Mouse (Mus musculus) kidney, postnatal 0 days (tissue): ENCODE measurements around the gene Runx3. TPM values are rescaled to one million over a fixed set of nuclear protein-coding genes. Genes with fewer than 3 reads are reported as not detected.

Experiments used
- ATAC-seq: fragments of 200-750 bp; cut with Nextera tagmentation; replicated peaks from 2 replicates; pipeline ENCODE4 v1.8.0; 2017; ENCODE audit warnings: low read depth, moderate number of reproducible peaks, moderate TSS enrichment, moderate library complexity; ENCODE audit not compliant: low FRiP score
- DNase-seq: peaks from one replicate; pipeline ENCODE4 v3.0.0-alpha.2; 2016; ENCODE audit warnings: low spot score
- H3K27ac ChIP-seq: fragments of 300-500 bp; sonication (generic); 2 replicates; pipeline ENCODE4 v1.5.1; 2014; ENCODE audit warnings: mild to moderate bottlenecking
- H3K27me3 ChIP-seq: fragments of 300-500 bp; sonication (generic); 2 replicates; pipeline ENCODE4 v1.6.1; 2014; ENCODE audit warnings: low read length, mixed read lengths; ENCODE audit not compliant: insufficient read depth
- H3K36me3 ChIP-seq: fragments of 300-500 bp; sonication (generic); 2 replicates; pipeline ENCODE4 v1.6.1; 2014; ENCODE audit warnings: low read length, mixed read lengths; ENCODE audit not compliant: insufficient read depth
- H3K4me1 ChIP-seq: fragments of 300-500 bp; sonication (generic); replicated peaks from 2 replicates; pipeline ENCODE4 v1.6.1; 2014; ENCODE audit warnings: antibody characterized with exemption, low read length, mixed read lengths; ENCODE audit not compliant: insufficient read depth
- H3K4me2 ChIP-seq: fragments of 300-500 bp; sonication (generic); 2 replicates; pipeline ENCODE4 v1.6.1; 2014; ENCODE audit warnings: mild to moderate bottlenecking, low read length, moderate library complexity, mixed read lengths
- H3K4me3 ChIP-seq: fragments of 300-500 bp; sonication (generic); replicated peaks from 2 replicates; pipeline ENCODE4 v1.5.1; 2014; ENCODE audit warnings: low read depth, low read length
- H3K9ac ChIP-seq: fragments of 300-500 bp; sonication (generic); 2 replicates; pipeline ENCODE4 v1.6.1; 2014; ENCODE audit warnings: low read depth, low read length
- H3K9me3 ChIP-seq: fragments of 300-500 bp; sonication (generic); replicated peaks from 2 replicates; pipeline ENCODE4 v1.6.1; 2016; ENCODE audit warnings: low read length, inconsistent platforms, mixed read lengths
- CTCF ChIP-seq: IDR thresholded peaks from 2 replicates; pipeline ENCODE4 v1.5.1; 2016; ENCODE audit warnings: antibody characterized with exemption, low read depth, mild to moderate bottlenecking, moderate library complexity
- WGBS: fragments of 180-500 bp; shearing (Covaris S2); extraction: QIAGEN DNeasy Blood & Tissue Kit; methylation state at CpG from one replicate; pipeline ENCODE4 v1.1.7; 2014; 5-methylcytosine and 5-hydroxymethylcytosine counted together
- polyA plus RNA-seq: library from polyadenylated mRNA; unstranded; fragments of >200 nt; fragmentation: Nextera tagmentation; extraction: Ambion mirVana; gene quantifications from 2 replicates; pipeline ENCODE4 v1.2.1, GENCODE M21; 2015

The Runx3 gene
- polyA plus RNA-seq, 1 experiment from 2014 or later = 0.05 TPM

DNA sequence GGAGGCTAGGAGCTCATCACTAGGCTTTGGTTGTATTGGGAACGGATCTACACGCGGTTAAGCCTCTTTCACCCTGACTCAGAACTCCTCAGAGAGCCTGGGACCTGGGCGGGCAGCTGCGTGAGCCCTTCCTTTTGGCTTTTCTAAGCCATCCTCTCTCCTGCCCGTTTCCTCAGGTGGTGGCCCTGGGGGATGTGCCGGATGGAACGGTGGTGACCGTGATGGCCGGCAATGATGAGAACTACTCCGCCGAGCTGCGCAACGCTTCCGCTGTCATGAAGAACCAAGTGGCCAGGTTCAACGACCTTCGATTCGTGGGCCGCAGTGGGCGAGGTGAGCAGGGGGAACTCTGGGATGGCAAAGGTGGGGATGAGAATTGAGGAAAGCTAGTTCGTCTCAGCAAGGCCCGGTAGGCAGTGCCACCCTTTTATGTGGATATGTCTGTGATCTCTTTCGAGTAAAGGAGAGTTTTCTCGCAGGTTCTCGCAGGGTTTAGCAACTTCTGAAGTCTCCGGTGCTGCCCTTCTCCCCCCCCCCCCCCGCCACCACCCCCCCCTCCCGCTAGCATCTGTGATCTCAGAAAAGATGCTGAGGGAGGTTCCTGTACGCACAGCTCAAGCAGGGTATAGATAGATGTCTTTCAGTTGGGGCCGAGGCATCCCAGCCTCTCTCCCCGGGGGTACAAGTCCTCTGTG, 34.8 kb downstream of the Runx3 start:
- no peaks in the 10 kb centered on the region for H3K36me3 ChIP-seq
- H3K9ac ChIP-seq = no peak overlapping the region
- H3K9me3 ChIP-seq = no peaks in the 10 kb centered on the region
- H3K27me3 ChIP-seq = peaks cover 82% of the 10 kb centered on the region
- H3K27ac ChIP-seq = no peak overlapping the region
- H3K4me1 ChIP-seq = peaks cover 7% of the 10 kb centered on the region; the same call in 1 of the 2 replicates
- no peak overlapping the region for H3K4me2 ChIP-seq
- 3% methylated on average over 29 of the region's 31 CpGs for WGBS
- TF ChIP-seq CTCF = no peak
- no peak overlapping the region for H3K4me3 ChIP-seq
- ATAC-seq (no peak), DNase-seq (no peak)

DNA sequence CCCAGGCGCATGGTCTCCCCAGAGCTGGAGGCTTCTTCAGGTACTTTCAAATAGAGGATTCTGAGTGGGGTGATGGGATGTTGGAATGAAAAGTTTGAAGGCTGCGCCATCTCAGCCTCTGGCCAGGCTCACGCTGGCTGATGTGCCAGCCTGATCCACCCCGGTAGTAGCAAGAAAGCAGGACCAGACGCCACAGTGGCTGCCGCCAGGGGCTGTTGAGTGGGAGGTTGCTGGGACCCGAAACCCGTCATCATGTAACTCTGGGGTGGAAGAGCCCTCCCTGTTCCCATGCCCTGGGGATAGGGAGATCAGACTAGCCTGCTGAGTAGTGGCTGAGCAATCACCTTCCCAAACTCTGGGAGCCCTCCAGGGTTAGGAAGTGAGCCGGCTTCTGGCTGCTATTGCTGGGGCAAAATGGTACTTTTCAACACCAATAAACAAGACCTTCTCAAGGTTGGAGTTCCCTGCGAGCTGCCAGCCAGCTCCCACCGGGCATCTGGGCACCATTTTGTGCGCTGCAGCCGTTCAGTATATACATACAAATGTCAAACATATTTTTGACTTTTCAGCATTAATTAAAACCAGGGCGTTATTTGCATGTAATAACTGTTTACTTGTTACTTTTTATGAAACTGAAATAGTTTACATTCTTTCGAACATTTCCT, 35.5 kb downstream of the Runx3 start:
- H3K27me3 ChIP-seq = peaks cover 80% of the 10 kb centered on the region
- no peak for ATAC-seq
- H3K27ac ChIP-seq = no peak overlapping the region
- no peak overlapping the region for H3K4me3 ChIP-seq
- TF ChIP-seq CTCF = no peak
- H3K4me2 ChIP-seq = no peak overlapping the region
- no peaks in the 10 kb centered on the region for H3K9me3 ChIP-seq
- no peaks in the 10 kb centered on the region for H3K36me3 ChIP-seq
- H3K9ac ChIP-seq = no peak overlapping the region
- DNase-seq = no peak
- H3K4me1 ChIP-seq = peaks cover 7% of the 10 kb centered on the region; the same call in 1 of the 2 replicates
- WGBS = 8% methylated on average over 15 of the region's 15 CpGs

- Histone ChIP-seq H3K4me2 (no peak overlapping the region), H3K27me3 (peaks cover 76% of the 10 kb centered on the region), H3K4me3 (no peak overlapping the region), H3K27ac (no peak overlapping the region), H3K9me3 (no peaks in the 10 kb centered on the region), H3K4me1 (peaks cover 7% of the 10 kb centered on the region; the same call in 1 of the 2 replicates), H3K36me3 (no peaks in the 10 kb centered on the region), H3K9ac (no peak overlapping the region)
- ATAC-seq (no peak), DNase-seq (no peak)
- TF ChIP-seq CTCF = no peak
- 9% methylated on average over 6 of the region's 6 CpGs for WGBS
These were observed 36.1 kb downstream of the Runx3 start for GRCm38 (mm10) chr4:135156531-135156930.

DNA sequence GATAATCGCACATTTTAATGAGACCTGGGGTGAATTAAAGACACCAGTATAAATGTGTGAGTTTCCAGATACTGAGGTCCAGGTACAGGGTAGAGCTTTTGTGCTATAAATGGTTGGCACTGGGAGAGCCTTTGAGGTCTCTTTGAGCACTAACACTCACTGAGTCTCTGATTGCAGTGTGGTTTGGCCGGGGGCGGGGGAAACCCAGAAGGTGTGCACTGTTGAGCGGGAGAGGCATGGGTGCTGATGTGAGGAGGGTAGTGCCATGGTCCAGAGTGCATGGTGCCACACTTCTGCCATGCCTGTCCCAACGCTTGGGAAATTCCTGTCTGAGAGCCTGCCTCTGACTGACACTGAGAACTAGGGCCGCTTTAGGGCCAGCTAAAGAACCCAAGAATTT, 36.9 kb downstream of the Runx3 start:
- no peak for ATAC-seq
- peaks cover 4% of the 10 kb centered on the region; the same call in 1 of the 2 replicates for H3K4me1 ChIP-seq
- H3K4me3 ChIP-seq = no peak overlapping the region
- H3K27me3 ChIP-seq = peaks cover 68% of the 10 kb centered on the region
- no peak overlapping the region for H3K4me2 ChIP-seq
- H3K27ac ChIP-seq = no peak overlapping the region
- WGBS = 10% methylated on average over 6 of the region's 6 CpGs
- no peaks in the 10 kb centered on the region for H3K9me3 ChIP-seq
- no peak for DNase-seq
- H3K9ac ChIP-seq = no peak overlapping the region
- H3K36me3 ChIP-seq = no peaks in the 10 kb centered on the region
- no peak for TF ChIP-seq CTCF

- H3K4me3 ChIP-seq = no peak overlapping the region
- no peak for DNase-seq
- TF ChIP-seq CTCF = no peak
- no peaks in the 10 kb centered on the region for H3K36me3 ChIP-seq
- 14% methylated on average over 9 of the region's 9 CpGs for WGBS
- 0 out of 2 replicates have a peak, but pooled peaks cover 2% of the 10 kb centered on the region for H3K4me1 ChIP-seq
- no peak overlapping the region for H3K9ac ChIP-seq
- no peak overlapping the region for H3K4me2 ChIP-seq
- no peak overlapping the region for H3K27ac ChIP-seq
- H3K9me3 ChIP-seq = no peaks in the 10 kb centered on the region
- peak; percentile 27; the same call in 1 of the 2 replicates for ATAC-seq
- peaks cover 53% of the 10 kb centered on the region for H3K27me3 ChIP-seq
These were observed 38.4 kb downstream of the Runx3 start for GRCm38 (mm10) chr4:135158724-135159409.

DNA sequence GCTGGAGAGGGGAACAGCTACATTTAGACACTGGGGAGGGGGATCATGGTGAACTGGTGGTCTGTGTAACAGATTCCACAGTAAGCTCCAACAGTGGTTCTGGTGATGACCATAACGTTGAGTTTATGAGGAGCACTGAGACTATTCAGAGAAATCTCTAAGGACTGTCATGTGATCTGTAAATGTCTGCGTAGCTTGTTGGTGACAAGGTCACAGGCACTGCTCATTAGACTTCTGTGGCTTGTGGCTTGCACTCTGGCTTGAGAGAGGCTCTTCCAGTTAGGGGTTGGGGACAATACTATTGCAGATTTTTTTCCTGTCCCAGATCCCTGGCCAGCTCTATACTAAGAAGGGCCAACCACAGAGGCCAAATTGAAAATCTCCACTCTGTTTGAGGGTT, 39.2 kb downstream of the Runx3 start:
- no peak overlapping the region for H3K9ac ChIP-seq
- no peaks in the 10 kb centered on the region for H3K36me3 ChIP-seq
- ATAC-seq (no peak), DNase-seq (no peak)
- TF ChIP-seq CTCF = no peak
- no peak overlapping the region for H3K4me3 ChIP-seq
- 0 out of 2 replicates have a peak, but pooled peaks cover 2% of the 10 kb centered on the region for H3K4me1 ChIP-seq
- H3K27me3 ChIP-seq = peaks cover 51% of the 10 kb centered on the region
- H3K27ac ChIP-seq = no peak overlapping the region
- H3K9me3 ChIP-seq = no peaks in the 10 kb centered on the region
- no peak overlapping the region for H3K4me2 ChIP-seq
- 54% methylated on average over 2 of the region's 2 CpGs for whole genome bisulfite sequencing
